Mouse (Mus musculus) E14TG2a.4 (cell line): ENCODE measurements around the gene Ttc30a1.

Experiments
- CTCF ChIP-seq: conservative IDR thresholded peaks from 2 replicates; pipeline ENCODE4 v1.5.1; 2014; ENCODE audit warnings: low read length
- NANOG ChIP-seq: IDR thresholded peaks from 2 replicates; pipeline ENCODE4 v1.6.1; 2014; ENCODE audit warnings: borderline replicate concordance, low read length, mixed read lengths
- POU5F1 ChIP-seq: IDR thresholded peaks from 2 replicates; pipeline ENCODE4 v1.6.1; 2014; ENCODE audit warnings: low read length, borderline replicate concordance

DNA sequence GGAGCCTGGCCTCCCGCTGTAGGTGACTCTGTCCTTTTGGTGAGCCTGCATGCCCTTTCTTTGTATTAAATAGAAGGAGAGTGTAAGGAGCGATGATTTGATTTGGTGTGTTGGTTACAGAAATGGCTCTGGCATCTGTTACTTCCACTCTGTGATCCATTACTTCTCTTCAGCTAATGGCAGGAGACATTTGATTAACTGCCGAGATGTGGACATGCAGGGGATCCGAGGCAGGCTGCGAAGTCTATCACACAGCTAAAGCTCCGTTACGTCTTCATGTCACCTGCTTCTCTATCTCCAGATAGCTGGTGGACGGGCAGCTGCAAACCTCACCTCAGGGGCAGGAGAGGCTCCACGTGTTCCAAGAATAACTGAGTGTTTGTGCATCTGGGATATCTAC, 7.6 kb downstream of the Ttc30a1 start:
- no peak for TF ChIP-seq POU5F1
- TF ChIP-seq CTCF, result no peak
- TF ChIP-seq NANOG, result no peak
